Mouse (Mus musculus) liver, embryonic 14.5 days (tissue): ENCODE results near the gene Wfdc15b. TPM values are rescaled to one million over a fixed set of nuclear protein-coding genes. Genes with fewer than 3 reads are reported as not detected.

Source experiments
- ATAC-seq: fragments of 200-750 bp; cut with Nextera tagmentation; 2 replicates; pipeline ENCODE4 v1.8.0; 2017; ENCODE audit warnings: moderate number of reproducible peaks, mild to moderate bottlenecking, moderate library complexity; ENCODE audit not compliant: insufficient read depth
- DNase-seq, 3 experiments: peaks; one replicate each; pipeline ENCODE4 v3.0.0-alpha.2; 2012 to 2013; ENCODE audit warnings: low read depth in 3 of 3, low spot score in 3 of 3
- H3K27ac ChIP-seq: fragments of 300-500 bp; sonication (generic); 2 replicates; pipeline ENCODE4 v1.5.1; 2014; ENCODE audit warnings: moderate library complexity, mild to moderate bottlenecking, control low read depth, inconsistent platforms
- H3K27me3 ChIP-seq: fragments of 300-500 bp; sonication (generic); 2 replicates; pipeline ENCODE4 v1.6.1; 2014; ENCODE audit warnings: mild to moderate bottlenecking, low read length, moderate library complexity; ENCODE audit not compliant: control insufficient read depth, insufficient read depth
- H3K36me3 ChIP-seq: fragments of 300-500 bp; sonication (generic); replicated peaks from 2 replicates; pipeline ENCODE4 v1.6.1; 2014; ENCODE audit warnings: low read depth; ENCODE audit not compliant: control insufficient read depth, insufficient read depth
- H3K4me1 ChIP-seq, 2 experiments: fragments of 200-500 bp in 1 of 2; fragments of 300-500 bp in 1 of 2; sonication (generic) in 1 of 2; replicated peaks; 2 replicates each; pipeline ENCODE4 v1.6.1; 2012 to 2014; ENCODE audit warnings: antibody characterized with exemption in 1 of 2, inconsistent platforms in 1 of 2, low read length in 1 of 2; ENCODE audit not compliant: control insufficient read depth in 2 of 2, insufficient read depth in 2 of 2
- H3K4me2 ChIP-seq: fragments of 300-500 bp; sonication (generic); 2 replicates; pipeline ENCODE4 v1.6.1; 2014; ENCODE audit warnings: low read depth, mild to moderate bottlenecking, control low read depth, moderate library complexity
- H3K4me3 ChIP-seq, 2 experiments: fragments of 200-500 bp in 1 of 2; fragments of 300-500 bp in 1 of 2; sonication (generic) in 1 of 2; 2 replicates each; pipeline ENCODE4 v1.5.1; 2012 to 2014; ENCODE audit warnings: low read depth in 2 of 2, low read length in 2 of 2, mild to moderate bottlenecking in 2 of 2, control low read depth in 1 of 2, inconsistent platforms in 1 of 2, moderate library complexity in 1 of 2; ENCODE audit not compliant: insufficient read depth in 1 of 2
- H3K9ac ChIP-seq: fragments of 300-500 bp; sonication (generic); replicated peaks from 2 replicates; pipeline ENCODE4 v1.6.1; 2014; ENCODE audit warnings: mild to moderate bottlenecking, control low read depth, moderate library complexity
- H3K9me3 ChIP-seq: fragments of 300-500 bp; sonication (generic); 2 replicates; pipeline ENCODE4 v1.6.1; 2016; ENCODE audit warnings: low read length, mixed read lengths; ENCODE audit not compliant: control insufficient read depth
- CTCF ChIP-seq: IDR thresholded peaks from 2 replicates; pipeline ENCODE4 v1.5.1; 2016; ENCODE audit warnings: antibody characterized with exemption, low read depth, control low read depth
- EP300 ChIP-seq: IDR thresholded peaks from 2 replicates; pipeline ENCODE4 v1.6.1; 2016; ENCODE audit warnings: antibody characterized with exemption, low read depth
- WGBS: fragments of 180-500 bp; shearing (Covaris S2); extraction: QIAGEN DNeasy Blood & Tissue Kit; methylation state at CpG from one replicate; pipeline ENCODE4 v1.1.7; 2014; ENCODE audit not compliant: insufficient replicate concordance; 5-methylcytosine and 5-hydroxymethylcytosine counted together
- polyA plus RNA-seq, 2 experiments: library from polyadenylated mRNA; depleted of rRNA in 1 of 2; stranded (reverse) in 1 of 2; unstranded in 1 of 2; fragments of >200 nt; fragmentation: Nextera tagmentation in 1 of 2; extraction: Ambion mirVana in 1 of 2; gene quantifications; 2 replicates each; pipeline versions ENCODE4 v1.2.1 to v1.2.3; 2012 to 2014

Wfdc15b gene
- polyA plus RNA-seq, 2 experiments: 0.11 TPM; not detected in 1

GRCm38 (mm10) chr2:164180770-164181169 lies 40.7 kb downstream of the Wfdc15b start:
- H3K27me3 ChIP-seq: no peaks in the 10 kb centered on the region
- H3K4me3 ChIP-seq: no peak overlapping the region
- H3K9ac ChIP-seq: no peak overlapping the region
- TF ChIP-seq CTCF: no peak
- no peak for TF ChIP-seq EP300
- no peak for ATAC-seq
- no peak overlapping the region for H3K27ac ChIP-seq
- H3K4me1 ChIP-seq: no peaks in the 10 kb centered on the region
- DNase-seq: no peak
- H3K36me3 ChIP-seq: no peaks in the 10 kb centered on the region
- 58% methylated on average over 4 of the region's 4 CpGs for WGBS
- no peak overlapping the region for H3K4me2 ChIP-seq
- H3K9me3 ChIP-seq: no peaks in the 10 kb centered on the region

- no peak overlapping the region for H3K9ac ChIP-seq
- H3K4me3 ChIP-seq: no peak overlapping the region
- no peaks in the 10 kb centered on the region for H3K9me3 ChIP-seq
- H3K4me1 ChIP-seq: no peaks in the 10 kb centered on the region
- no peak overlapping the region for H3K27ac ChIP-seq
- WGBS: 26% methylated on average over 3 of the region's 3 CpGs
- TF ChIP-seq EP300 (no peak), CTCF (peak; percentile 59)
- H3K36me3 ChIP-seq: no peaks in the 10 kb centered on the region
- H3K4me2 ChIP-seq: no peak overlapping the region
- no peaks in the 10 kb centered on the region for H3K27me3 ChIP-seq
- DNase-seq (peak in 2 of 3 experiments; percentile 9 to 13), ATAC-seq (no peak)
These were observed 41.3 kb downstream of the Wfdc15b start for GRCm38 (mm10) chr2:164180124-164180523.

GRCm38 (mm10) chr2:164177831-164178230 lies 43.6 kb downstream of the Wfdc15b start:
- DNase-seq (no peak), ATAC-seq (no peak)
- WGBS: 63% methylated on average over 5 of the region's 5 CpGs
- H3K27ac ChIP-seq: no peak overlapping the region
- H3K9me3 ChIP-seq: no peaks in the 10 kb centered on the region
- no peaks in the 10 kb centered on the region for H3K27me3 ChIP-seq
- H3K4me2 ChIP-seq: no peak overlapping the region
- no peaks in the 10 kb centered on the region for H3K36me3 ChIP-seq
- 0 out of 4 replicates have a peak, but pooled peaks cover 0 to 2% of the 10 kb centered on the region in 2 experiments for H3K4me1 ChIP-seq
- H3K9ac ChIP-seq: no peak overlapping the region
- no peak overlapping the region for H3K4me3 ChIP-seq
- TF ChIP-seq CTCF (no peak), EP300 (no peak)

GRCm38 (mm10) chr2:164175850-164176249 lies 45.6 kb downstream of the Wfdc15b start:
- no peak for DNase-seq
- ATAC-seq: no peak

GRCm38 (mm10) chr2:164174649-164175395 lies 46.6 kb downstream of the Wfdc15b start:
- no peak overlapping the region for H3K4me3 ChIP-seq
- H3K4me2 ChIP-seq: no peak overlapping the region
- DNase-seq (no peak), ATAC-seq (no peak)
- H3K36me3 ChIP-seq: no peaks in the 10 kb centered on the region
- 0 out of 4 replicates have a peak, but pooled peaks cover 0 to 2% of the 10 kb centered on the region in 2 experiments for H3K4me1 ChIP-seq
- no peak for TF ChIP-seq EP300
- no peak for TF ChIP-seq CTCF
- peaks cover 21% of the 10 kb centered on the region for H3K27me3 ChIP-seq
- no peak overlapping the region for H3K27ac ChIP-seq
- H3K9ac ChIP-seq: no peak overlapping the region
- H3K9me3 ChIP-seq: no peaks in the 10 kb centered on the region
- 51% methylated on average over 8 of the region's 8 CpGs for WGBS

More at GRCm38 (mm10) chr2:164175850-164176249, 45.6 kb downstream of the Wfdc15b start:
- Histone ChIP-seq H3K36me3 (no peaks in the 10 kb centered on the region), H3K27ac (no peak overlapping the region), H3K27me3 (peaks cover 11% of the 10 kb centered on the region), H3K9me3 (no peaks in the 10 kb centered on the region), H3K4me1 (0 out of 4 replicates have a peak, but pooled peaks cover 0 to 2% of the 10 kb centered on the region in 2 experiments), H3K9ac (no peak overlapping the region), H3K4me3 (no peak overlapping the region), H3K4me2 (no peak overlapping the region)
- TF ChIP-seq CTCF (no peak), EP300 (no peak)
- 50% methylated on average over 3 of the region's 3 CpGs for WGBS
